Mouse (Mus musculus) gastrocnemius, postnatal 36 days (tissue): Measurements from ENCODE around the gene Mdm2. TPM values are rescaled to one million over a fixed set of nuclear protein-coding genes. Genes with fewer than 3 reads are reported as not detected.

Experiments used
- DNase-seq, 2 experiments: peaks; one replicate each; pipeline ENCODE4 v3.0.0; 2022
- intact Hi-C: fragments of 180-260 bp; cut with DNase I; formaldehyde crosslinking; loops from one replicate; pipeline ENCODE4 v1.15.1; 2025
- total RNA-seq, 2 experiments: library from RNA; stranded (reverse); gene quantifications; 2 replicates each; pipeline ENCODE4 v1.2.3; 2021

Mdm2 gene
- total RNA-seq, 2 experiments from 2014 or later = 40.8 to 44.9 TPM

- DNase-seq = no peak
- intact Hi-C loops = loop anchor here (10.0 kb wide), 1 partner anchor 346 kb away; no protein-coding TSS in a partner anchor
Measured at GRCm38 (mm10) chr10:117701034-117701829, 9.3 kb downstream of the Mdm2 start.

DNA sequence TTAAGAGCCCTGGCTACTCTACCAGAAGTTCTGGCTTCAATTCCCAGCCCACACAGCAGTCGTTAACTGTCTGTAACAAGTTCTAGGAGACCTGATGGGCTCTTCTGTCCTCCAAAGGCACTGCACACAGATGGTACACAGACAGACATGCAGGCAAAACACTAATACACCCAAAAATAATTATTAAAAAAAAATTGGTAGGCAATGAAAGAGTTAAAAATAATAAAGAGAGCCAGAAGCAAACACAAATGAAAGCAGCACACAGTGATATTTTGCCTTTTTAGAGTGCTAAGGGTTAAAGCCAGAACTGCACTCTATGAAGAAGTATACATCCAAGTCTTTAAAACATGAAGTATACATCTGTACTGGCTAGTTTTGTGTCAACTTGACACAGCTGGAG lies 10.1 kb downstream of the Mdm2 start:
- intact Hi-C loops = loop anchor here (10.0 kb wide), 1 partner anchor 346 kb away; no protein-coding TSS in a partner anchor
- DNase-seq = no peak

GRCm38 (mm10) chr10:117699914-117700313 lies 10.6 kb downstream of the Mdm2 start:
- no peak for DNase-seq
- intact Hi-C loops = loop anchor here (10.0 kb wide), 1 partner anchor 345 kb away; no protein-coding TSS in a partner anchor

DNA sequence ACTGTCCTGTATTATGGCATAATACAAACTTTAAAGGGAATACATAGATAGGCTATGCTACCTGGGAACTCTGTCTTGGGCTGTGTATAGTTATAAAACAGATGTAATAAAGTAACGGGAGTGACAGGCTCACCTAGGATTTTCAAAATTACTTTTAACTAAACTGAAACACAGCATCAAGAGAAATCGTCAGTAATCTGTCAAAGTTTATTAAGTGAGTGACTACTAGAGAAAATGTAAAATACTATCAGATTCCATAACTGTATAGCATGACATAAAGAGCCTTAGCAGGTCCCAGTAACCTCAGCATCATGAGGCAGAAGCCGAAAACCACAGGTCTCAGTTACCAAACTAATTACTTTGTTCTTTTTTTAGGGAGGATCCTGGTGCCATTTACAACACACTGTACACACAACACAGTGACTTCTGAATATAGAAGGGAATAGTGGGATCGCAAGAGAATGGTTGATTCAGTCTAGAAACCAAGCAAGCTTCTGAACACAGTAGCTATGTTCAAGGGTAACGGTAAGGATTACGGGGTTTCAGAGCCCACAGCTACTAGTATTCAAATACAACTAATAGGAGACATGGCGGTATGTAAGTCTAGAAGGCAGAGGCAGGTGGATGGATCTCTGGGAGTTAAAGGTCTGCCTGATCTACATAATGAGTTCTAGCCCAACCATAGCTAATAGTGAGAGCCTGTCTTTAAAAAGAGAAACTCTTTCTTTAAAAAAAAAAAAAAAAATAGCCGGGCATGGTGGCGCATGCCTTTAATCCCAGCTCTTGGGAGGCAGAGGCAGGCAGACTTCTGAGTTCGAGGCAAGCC lies 12.0 kb downstream of the Mdm2 start:
- no peak for DNase-seq
- intact Hi-C loops = no loop called here

- intact Hi-C loops = no loop called here
- DNase-seq = no peak
Measured at GRCm38 (mm10) chr10:117697561-117698115, 12.9 kb downstream of the Mdm2 start.

GRCm38 (mm10) chr10:117696827-117697560 lies 13.6 kb downstream of the Mdm2 start:
- intact Hi-C loops = no loop called here
- no peak for DNase-seq

DNA sequence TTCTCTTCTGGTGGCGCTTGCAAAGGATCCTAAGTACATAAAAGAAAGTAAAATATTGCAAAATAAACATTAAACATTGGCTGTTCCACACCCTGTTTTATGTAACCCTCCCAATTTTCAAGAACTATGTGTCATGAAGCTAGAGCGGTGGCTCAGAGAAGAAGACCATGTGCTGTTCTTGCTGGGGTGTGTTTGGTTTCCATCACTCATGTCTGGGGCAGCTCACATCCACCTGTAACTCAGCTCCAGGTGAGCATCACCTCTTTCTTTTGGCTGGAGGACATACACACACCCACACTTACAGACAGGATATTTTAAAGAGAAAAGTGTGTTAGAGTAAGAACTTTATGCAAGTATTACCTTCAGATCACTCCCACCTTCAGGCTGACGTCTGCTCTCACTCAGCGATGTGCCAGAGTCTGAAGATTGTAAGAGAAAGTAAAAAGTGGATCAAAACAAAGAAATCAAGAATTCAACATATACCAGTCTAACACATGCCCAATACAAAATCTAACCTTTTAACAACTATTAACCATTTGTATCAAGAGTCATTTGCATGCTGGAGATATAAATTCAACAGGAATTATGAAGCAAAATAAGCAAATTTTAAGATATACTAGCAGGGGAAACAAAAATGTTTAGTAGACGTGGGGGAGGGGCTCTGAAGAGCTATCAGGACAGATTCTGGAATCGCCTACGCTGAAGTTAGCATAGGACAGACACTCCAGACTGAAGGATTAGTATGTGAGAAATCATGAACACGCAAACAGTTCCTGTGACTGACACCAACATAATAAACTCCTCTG lies 14.3 kb downstream of the Mdm2 start:
- intact Hi-C loops = no loop called here

GRCm38 (mm10) chr10:117695605-117696004 lies 15.0 kb downstream of the Mdm2 start:
- DNase-seq = no peak
- intact Hi-C loops = no loop called here

More for the DNA sequence above, 14.3 kb downstream of the Mdm2 start:
- no peak for DNase-seq

DNA sequence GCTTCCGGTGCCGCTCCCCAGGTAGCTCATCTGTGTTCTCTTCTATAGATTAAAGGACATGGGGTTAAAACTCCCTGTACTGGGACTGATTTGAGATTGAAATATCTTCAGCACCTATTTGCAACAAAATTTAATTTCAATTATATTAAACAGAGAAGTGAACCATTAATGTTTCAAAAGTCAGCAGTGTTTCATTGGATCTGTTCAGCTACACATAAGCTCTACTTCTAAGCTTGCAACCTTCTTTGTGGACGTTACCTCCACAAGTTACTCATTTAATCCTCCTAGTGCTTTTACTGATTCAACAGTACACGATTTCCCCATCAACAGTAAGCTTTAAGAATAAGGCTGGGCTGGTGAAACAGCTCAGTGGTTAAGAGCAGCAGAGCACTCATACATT lies 15.5 kb downstream of the Mdm2 start:
- intact Hi-C loops = no loop called here
- DNase-seq = no peak

DNA sequence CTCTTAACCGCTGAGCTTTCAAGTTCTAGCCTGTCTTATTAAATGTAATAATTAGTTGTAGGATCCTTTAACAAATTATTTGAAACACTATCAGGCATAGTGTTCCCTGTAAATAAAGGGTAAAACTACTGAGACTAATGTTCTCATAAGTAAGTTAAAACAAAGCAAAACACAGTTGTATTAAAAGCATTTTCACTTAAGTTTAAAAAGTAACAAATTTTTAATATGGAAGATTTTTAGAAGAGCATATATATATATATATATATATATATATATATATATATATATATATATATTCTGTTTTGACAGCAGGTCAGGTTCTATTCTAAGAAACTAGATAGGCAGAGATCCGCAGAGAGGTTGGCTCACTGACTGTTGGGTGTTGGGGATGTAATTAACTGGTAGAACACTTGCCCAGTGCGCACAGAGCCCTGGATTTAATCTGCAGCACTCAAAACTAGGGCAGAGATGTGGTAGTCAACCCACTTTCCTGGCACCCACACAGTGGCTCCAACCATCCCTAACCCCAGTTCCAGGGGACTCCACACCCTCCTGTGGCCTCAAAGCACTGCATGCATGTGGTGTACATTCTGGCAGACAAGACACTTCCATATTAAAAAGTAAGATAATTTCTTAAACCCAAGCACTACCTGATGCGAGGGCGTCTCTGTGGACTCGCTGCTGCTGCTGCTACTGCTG lies 16.2 kb downstream of the Mdm2 start:
- no peak for DNase-seq
- intact Hi-C loops = no loop called here

GRCm38 (mm10) chr10:117692953-117693352 lies 17.6 kb downstream of the Mdm2 start:
- DNase-seq = no peak
- intact Hi-C loops = no loop called here

- no peak for DNase-seq
- intact Hi-C loops = no loop called here
Measured at GRCm38 (mm10) chr10:117692173-117692572, 18.4 kb downstream of the Mdm2 start.

DNA sequence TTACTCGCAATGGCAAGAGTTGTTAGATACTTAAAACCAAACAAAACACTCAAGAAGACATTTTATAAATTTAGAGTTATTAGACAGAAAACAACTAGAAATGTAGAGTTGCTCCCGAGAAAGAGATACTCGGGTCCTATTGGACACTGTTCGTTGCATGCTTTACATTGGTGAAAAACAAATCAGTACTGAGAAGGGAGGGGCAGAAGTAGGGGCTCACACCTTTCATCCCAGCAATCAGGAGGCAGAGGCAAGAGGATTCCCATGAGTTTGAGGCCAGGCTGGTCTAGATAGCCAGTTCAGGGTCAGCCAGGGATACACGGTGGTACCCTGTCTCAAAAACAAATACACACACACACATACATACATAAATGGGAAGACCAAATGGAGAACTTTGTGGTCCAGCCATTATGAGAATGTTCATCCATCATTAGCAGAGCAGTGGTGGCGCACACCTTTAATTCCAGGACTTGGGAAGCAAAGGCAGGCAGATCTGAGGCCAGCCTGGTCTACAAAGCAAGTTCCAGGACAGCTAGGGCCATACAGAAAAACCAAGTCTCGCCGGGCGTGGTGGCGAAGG lies 19.1 kb downstream of the Mdm2 start:
- no peak for DNase-seq
- intact Hi-C loops = no loop called here

- intact Hi-C loops = no loop called here
- no peak for DNase-seq
Measured at GRCm38 (mm10) chr10:117690770-117691296, 19.7 kb downstream of the Mdm2 start.

DNA sequence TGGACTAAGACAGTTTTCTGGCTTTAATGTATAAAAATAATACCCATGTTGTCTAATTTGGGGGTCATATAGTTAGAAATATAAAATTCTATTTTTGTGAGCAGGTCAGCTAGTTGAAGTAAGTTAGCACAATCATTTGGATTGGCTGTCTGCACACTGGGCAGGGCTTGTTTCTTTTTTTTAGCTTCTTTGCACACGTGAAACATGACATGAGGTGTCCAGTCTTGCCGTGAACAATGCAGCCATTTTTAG lies 20.5 kb downstream of the Mdm2 start:
- intact Hi-C loops = no loop called here
- no peak for DNase-seq

DNA sequence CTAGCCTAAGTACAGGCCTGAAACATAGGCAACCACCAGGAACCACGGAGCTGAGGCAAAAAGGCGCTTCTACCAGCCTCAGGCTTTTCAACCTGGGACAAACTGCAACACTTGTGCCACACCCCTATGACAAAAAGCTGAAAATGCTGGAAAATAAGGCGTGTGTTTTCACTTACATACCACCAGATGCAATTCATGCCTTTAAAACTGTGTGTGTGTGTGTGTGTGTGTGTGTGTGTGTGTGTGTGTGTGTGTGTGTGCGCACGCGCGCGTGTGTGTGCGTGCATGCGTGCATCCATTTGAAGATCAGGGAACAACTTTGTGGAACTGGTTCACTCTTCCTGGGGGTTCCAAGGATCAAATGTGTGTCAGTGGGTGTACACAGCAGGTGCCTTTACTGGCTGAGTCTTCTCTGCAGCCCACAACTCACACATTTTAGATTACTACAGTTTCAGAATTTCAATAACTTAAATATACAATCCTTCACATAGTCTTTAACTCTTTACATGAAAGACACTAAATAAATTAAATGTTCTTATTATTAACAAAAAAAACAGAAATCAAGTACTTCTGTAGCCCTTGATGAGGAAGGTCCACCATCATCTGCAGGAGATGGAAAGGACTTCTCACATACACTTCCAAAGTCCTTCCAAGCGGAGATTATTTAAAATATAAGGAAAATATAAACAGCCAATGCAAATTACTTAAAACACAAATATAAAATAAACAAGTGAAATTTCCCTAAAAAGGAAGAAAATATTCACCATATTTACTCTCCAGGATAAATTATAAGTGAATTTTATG lies 21.1 kb downstream of the Mdm2 start:
- no peak for DNase-seq
- intact Hi-C loops = no loop called here

DNA sequence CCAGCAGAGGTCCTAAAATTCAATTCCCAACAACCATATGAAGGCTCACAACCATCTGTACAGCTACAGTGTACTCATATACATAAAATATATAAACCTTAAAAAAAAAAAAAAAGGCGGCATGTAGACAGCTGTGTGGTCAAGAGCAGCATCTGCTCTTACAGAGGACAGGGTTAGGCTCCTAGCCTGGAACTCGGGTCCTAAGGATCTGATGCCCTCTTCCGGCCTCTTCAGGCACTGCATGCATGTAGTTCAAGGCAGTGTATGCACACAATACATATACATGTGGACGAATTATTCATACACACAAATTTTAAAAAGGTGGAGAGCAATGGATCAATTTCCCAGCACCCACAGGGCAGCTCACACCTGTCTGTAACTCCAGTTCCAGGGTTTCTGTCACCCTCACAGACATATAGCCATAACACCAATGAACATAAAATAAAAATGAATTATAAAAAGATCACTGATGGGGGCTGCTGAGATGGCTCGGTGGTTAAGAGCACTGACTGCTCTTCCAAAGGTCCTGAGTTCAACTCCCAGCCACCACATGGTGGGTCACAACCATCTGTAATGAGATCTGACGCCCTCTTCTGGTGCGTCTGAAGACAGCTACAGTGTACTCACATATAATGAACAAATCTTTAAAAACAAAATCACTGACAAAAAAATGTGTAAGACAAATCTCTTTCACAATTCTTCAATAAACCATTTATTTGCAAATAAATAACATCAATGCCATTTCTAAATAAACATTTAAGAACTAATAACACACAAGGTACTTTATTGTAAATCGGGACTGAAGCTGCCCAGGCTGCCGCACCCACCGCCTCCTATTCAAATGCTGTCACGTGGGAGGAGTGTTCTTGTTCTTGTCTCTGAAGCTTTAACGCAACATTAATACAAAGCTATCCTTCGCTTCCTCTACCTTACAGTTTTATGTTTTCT lies 22.1 kb downstream of the Mdm2 start:
- no peak for DNase-seq
- intact Hi-C loops = no loop called here
